Mouse (Mus musculus) spleen, adult 2 months (tissue): ENCODE results near the gene Fkbp14.

Experiments
- CTCF ChIP-seq: fragments of 200-500 bp; IDR thresholded peaks from 2 replicates; pipeline ENCODE4 v1.5.1; 2011; ENCODE audit warnings: mild to moderate bottlenecking, inconsistent platforms; ENCODE audit not compliant: insufficient read depth, insufficient read length, insufficient replicate concordance; ENCODE audit errors: extremely low read depth
- POLR2A ChIP-seq: fragments of 200-500 bp; IDR thresholded peaks from 2 replicates; pipeline ENCODE4 v1.6.1; 2011; ENCODE audit warnings: low read depth, low read length, inconsistent platforms

- TF ChIP-seq POLR2A (no peak), CTCF (no peak)
Observed at GRCm38 (mm10) chr6:54539396-54539795, 57.7 kb downstream of the Fkbp14 start.
